Mouse (Mus musculus): ENCODE measurements around the gene Rabl3. TPM values are rescaled to one million over a fixed set of nuclear protein-coding genes. Genes with fewer than 3 reads are reported as not detected.

Gene Rabl3
- polyA plus RNA-seq, 1 experiment: 8.4 TPM

DNA sequence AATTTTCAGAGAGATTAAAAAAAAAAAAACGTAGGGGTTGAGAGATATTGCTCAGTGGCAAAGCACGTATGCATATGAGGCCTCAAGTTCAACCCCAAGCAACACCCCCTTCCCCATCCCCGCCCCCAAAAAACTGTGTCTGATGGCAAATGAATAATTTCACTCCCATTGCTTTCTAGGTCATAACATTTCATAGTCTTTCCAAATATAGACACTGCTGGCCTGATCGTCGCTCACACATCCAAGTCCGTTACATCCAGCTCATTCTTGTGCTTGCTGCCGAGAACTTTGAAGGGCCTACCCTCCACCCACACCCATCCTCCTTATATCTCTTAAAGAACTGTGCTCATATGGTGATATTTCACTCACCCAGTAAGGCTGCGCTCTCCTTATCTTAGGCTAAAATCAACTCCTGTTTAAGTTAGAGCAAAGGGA, 45.5 kb downstream of the Rabl3 start:
- no peak for DNase-seq (ENCODE audit: extremely low spot score in 1 of 2, low spot score in 1 of 2)

DNA sequence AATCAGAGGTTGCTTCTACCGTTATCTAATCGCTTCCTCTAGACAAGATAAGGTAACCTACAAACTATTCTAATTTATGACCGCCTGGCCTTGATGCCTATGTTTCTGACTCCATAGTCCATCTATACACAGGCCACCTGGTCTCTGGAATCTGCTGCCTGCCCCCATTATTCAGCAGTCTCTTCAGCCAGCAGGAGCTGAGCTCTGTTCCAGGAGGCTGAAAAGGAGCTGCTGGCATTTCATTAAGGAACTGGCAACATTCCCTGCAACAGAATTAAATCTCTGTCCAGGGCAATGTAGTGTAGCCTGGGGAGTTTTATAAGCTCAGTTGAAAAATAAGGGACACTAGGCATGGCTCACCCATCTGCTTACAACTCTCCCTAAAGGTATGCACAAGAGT, 51.2 kb downstream of the Rabl3 start:
- DNase-seq (ENCODE audit: extremely low spot score in 1 of 2, low spot score in 1 of 2): no peak

DNA sequence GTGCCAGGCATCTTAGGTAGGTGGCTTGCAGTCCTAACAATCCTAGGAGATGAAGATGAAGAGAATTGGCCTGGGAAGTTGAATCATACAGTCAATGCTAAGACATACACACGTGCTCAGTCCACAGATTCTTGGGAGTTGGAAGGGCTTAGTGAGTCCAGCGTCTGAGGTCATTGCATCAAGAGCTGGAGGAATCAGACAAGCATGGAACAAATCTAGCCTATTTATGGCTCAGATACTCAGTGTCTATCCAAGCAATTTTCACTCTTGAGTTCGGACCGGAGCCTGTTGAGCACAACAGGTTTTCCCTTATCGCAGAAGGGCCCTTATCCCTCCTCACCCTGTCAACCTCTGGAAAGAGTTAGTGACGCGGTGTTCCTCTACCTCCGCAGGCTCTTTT, 51.9 kb downstream of the Rabl3 start:
- DNase-seq (ENCODE audit: extremely low spot score in 1 of 2, low spot score in 1 of 2): no peak

DNA sequence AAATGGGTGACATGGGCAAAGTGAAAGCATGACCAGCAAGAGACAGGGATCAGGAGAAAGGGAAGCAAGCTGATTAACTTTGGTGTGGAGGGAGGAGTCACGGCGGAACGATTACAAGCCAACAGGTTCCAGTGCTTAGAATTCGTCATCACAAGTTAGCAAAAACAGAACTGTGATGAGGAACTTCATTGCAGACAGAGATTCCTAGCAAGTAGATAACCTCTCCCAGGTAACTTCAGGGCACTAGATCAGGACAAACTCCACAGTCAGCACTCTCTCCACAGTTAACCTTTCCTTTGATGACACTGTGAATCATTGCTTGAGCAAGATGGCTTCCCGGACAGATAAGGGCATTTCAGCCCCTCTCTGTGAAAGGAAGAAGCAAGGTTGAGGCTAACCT, 57.7 kb downstream of the Rabl3 start:
- DNase-seq (ENCODE audit: extremely low spot score in 1 of 2, low spot score in 1 of 2): no peak

DNA sequence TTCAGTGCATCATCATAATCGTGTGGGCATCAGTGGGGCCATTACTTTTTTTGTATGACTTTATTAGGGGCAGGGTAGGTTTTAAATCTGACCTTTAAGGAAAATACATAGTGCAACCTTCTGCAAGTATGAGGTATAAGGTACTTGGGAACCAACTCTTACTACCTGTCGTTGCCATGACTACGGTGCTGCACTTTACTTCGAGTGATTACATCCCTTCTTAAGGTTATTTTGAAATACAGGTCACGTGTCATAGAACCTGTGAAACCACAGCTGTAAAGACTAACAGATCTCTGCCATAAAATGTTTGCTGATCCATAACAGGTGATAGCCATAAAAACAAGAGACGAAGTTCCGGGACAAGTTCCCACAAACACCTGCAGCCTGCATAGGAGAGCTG, 58.8 kb downstream of the Rabl3 start:
- no peak for DNase-seq (ENCODE audit: extremely low spot score in 1 of 2, low spot score in 1 of 2)

DNA sequence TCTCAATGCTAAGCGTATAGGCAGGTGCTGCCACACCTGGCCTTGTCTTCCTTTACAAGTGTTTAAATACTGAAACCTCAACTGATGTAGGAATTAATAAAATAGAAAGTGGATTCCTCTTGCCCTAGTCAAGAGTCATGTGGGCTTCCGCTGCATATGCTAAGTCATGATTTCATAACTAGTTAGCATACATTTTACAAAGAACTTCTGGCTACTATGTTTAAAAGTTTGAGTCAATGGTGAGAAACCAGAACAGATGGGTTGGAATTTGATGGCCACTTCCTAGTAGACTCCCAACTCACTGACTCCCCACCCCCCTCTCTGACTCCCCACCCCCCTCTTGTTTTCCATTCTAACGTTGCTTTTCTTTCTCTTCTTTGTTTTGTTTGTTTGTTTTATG, 59.6 kb downstream of the Rabl3 start:
- no peak for DNase-seq (ENCODE audit: extremely low spot score in 1 of 2, low spot score in 1 of 2)

DNA sequence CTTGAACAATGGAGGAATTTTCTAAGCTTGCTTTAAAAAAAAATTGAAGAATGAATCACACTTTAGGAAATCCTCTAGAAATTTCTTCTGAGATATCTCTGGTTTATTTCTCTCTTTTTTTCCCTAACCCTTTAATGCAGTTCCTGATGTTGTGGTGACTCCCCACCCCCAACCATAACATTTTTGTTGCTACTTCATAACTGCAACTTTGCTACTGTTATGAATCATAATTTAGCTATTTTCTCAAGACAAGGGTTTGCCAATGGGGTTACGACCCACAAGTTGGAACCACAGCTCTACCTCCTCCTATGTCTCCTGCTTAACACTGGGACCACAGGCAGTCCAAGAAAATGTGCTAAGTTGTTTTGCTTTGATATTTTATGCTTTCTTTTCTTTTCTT, 63.7 kb downstream of the Rabl3 start:
- DNase-seq (ENCODE audit: extremely low spot score in 1 of 2, low spot score in 1 of 2): no peak

DNA sequence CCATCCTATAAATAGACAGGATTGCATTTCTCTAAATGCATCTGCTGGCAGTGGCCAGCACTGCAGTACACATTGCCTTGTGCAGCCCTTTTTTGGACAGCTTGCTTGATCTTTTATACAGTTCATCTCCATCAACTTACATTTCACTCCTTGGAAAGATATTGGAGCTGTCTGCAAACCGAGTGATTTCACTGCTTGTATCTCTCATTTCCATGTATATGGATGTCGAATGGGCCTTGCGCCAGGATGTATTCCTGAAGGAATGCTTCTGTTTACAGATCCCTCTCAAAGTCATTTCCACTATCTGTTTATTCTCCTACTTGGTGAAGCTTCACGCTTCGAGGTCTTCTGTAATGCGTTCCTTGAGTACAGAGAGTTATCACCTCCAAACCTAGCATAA, 64.6 kb downstream of the Rabl3 start:
- DNase-seq (ENCODE audit: extremely low spot score in 1 of 2, low spot score in 1 of 2): no peak

DNA sequence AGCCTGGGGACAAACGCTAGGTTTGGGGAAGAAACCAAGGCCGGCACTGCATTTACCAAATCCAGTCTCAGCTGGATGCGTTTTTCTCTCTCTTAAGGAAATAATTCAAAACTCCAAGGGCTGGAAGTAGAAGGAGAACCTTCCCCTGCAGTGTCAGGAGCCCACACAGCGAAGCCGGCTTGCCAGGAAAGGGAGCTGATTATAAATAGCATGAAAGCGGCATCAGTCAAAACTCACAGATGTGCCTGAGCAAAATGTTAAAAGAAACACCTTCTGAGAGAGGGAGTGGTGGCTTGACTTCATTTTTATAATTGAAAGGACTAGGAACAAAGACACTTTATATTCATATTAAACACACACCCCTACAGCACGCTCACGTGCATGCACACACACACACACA, 70.6 kb downstream of the Rabl3 start:
- peak; percentile 64 to 81 for DNase-seq (ENCODE audit: extremely low spot score in 1 of 2, low spot score in 1 of 2)

DNA sequence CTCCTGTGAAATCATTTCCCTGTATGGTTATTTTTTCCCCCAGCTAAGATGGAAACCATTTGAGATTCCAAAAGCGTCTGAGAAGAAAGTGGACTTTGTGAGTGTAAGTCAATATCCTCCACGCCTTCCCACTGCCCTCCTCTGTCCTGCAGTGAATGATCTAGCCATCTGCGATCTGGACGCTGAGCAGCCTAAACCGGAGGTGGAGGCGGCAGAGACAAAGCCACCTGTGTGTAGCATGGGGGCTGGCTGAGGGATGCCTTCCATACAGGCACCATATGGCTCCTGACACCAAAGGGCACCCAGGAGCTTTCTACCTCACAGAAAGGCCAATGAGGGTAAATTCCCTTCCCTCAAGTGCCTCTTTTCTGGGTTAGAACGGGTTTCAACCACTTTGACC, 71.4 kb downstream of the Rabl3 start:
- no peak for DNase-seq (ENCODE audit: extremely low spot score in 1 of 2, low spot score in 1 of 2)

DNA sequence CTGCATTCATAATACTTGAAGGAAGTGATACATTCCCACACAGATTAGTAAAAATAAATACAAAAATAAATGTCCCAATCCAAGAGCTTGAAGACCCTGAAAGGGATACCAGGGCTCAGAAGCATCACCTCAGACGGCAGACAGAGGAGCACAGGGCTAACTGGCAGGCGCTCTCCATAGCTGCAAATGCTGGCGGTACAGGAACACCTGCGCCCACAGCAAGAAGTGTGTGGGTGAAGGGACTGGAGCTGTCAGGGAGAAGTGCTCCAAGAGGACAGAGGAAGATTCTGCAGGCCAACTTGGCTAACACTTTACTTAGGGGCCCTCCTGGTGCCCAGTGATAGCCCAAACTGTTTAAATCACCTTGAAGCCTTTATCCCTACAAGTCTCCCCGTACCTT, 72.3 kb downstream of the Rabl3 start:
- no peak for DNase-seq (ENCODE audit: extremely low spot score in 1 of 2, low spot score in 1 of 2)

DNA sequence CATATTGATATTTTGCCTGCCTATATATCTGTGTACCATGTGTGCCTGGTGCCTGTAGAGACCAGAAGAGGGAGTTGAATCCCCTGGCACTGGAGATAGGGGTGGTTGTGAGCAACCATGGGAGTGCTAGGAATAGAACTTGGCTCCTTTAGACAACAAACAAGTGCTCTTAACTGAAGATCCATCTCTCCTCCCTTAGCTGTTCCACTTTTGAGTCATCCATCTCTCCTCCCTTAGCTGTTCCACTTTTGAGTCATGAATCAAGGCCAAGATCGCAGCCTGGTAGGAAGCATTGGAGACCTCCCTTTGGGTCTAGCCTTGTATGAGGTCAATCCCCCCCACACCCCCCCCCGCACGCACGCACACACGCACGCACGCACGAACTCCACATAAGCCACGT, 74.9 kb downstream of the Rabl3 start:
- DNase-seq (ENCODE audit: extremely low spot score in 1 of 2, low spot score in 1 of 2): no peak

DNA sequence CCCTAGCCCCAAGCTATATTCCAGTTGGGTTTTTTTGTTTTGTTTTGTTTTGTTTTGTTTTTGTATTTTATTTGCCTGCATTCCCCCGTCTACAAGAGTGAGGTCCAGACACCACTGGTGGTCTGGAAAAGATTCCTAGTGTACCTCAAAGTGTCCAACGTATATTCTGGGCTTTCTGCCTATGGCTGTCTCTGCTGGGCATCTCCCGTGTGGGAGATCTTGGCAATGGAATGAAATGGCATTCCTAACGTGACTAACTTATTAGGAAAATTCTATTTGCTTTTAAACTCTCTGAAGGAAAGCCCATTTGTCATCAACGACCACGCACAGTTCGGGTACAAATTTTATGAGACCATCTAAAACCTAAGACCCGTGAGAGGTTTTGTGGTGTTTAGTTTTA, 75.7 kb downstream of the Rabl3 start:
- DNase-seq (ENCODE audit: extremely low spot score in 1 of 2, low spot score in 1 of 2): no peak

DNA sequence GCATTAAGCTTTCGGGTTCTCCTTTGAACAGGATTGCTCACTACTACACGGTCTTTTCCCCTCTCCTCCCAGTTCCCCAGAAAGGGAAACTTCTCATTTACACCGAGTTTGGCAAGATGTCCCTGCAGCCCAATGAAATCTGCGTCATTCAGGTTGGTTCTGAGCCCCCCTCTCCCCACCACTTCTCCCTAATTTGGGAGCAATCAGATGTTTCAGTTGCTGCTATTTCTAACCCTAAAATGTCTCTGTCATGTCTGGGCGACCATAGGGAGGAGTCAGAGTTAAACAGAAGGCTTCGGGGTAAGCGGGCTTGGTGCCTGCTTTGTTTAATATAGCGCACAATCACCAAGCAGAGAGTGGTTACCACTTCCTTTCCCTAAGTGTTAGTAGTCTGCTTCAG, 76.4 kb downstream of the Rabl3 start:
- no peak for DNase-seq (ENCODE audit: extremely low spot score in 1 of 2, low spot score in 1 of 2)

DNA sequence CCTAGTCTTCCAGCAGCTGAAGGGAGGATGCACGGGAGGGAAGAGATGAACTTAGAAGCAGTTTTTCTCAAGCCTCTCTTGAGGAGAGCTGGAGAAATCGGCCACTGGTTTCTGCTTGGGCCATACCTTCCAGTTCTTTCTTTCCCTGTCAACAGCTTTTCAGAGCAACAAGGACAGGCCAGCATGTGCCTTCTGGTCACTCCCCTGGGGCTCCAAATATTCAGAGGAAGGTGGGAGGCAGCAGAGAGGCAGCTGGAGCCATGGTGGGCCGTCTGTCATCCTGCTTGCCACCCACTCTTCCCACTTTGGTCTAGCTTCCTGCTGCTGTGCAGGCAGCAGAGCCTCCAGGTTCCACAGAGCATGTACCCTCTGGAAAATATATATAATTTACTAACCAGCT, 78.0 kb downstream of the Rabl3 start:
- DNase-seq (ENCODE audit: extremely low spot score in 1 of 2, low spot score in 1 of 2): peak; percentile 74 to 78

Other genes with a start within 250 kb of the Rabl3 start
- 13.5 and 14.2 TPM in 2 replicates for gene Stxbp5l, start 154.9 kb upstream of the Rabl3 start, polyA plus RNA-seq (2012; rRNA removed)
- gene Gtf2e1, start 96 bp upstream of the Rabl3 start, polyA plus RNA-seq (2012; rRNA removed): 14.0 and 15.5 TPM in 2 replicates
- gene Hgd, start 40.3 kb downstream of the Rabl3 start, polyA plus RNA-seq (2012; rRNA removed): 0.12 TPM in 1 of 2 replicates, not detected in the other
- gene Ndufb4, start 114.6 kb downstream of the Rabl3 start, polyA plus RNA-seq (2012; rRNA removed): 77.5 and 83.9 TPM in 2 replicates
- gene Fstl1, start 237.0 kb downstream of the Rabl3 start, polyA plus RNA-seq (2012; rRNA removed): 18.1 and 23.0 TPM in 2 replicates